Mouse (Mus musculus): ENCODE measurements around the gene Dtx3. TPM values are rescaled to one million over a fixed set of nuclear protein-coding genes. Genes with fewer than 3 reads are reported as not detected.

Gene Dtx3
- 59.7 TPM for total RNA-seq (2023)

DNA sequence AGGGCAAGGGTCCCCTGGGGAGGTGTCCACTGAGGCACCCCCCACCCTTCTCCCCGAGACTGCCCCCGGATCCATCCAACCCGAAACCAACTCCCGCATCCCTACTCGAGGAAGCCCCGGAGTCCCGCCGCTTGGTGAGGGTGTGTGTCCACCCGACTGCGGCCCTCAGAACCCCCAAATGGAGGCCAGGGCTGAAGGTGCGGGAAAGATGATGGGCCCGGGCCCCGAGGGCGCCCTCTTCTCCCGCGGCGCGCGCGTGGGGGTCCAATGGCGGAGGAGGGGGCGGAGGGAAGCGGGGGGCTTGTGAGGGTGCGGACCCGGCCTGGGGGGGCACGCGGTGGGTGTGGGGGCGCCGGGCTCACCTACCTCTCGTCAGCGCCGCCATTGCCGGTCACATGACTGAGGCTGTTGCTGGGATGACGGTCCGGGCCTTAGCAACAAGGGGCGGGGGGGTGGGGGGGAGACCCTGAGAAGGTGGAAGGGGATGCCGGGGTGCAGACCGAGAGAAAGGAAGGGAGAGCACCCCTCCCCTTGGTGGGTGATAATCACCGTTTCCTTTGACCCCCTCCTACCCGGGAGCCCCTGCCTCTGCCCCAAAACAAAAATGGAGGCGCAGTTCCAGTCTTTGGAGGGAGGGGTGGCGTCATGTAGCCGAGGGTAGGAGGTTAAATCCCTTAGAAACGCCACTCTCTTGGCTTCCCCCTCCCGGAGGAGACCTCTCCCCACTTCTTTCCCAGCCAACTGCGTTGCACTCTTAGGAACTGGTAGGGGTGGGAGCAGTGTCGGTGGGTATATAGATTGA is at the start of gene Dtx3:
Dtx3 (minus strand) TSS at position 401 of the 802 bp plus-strand sequence.

DNA sequence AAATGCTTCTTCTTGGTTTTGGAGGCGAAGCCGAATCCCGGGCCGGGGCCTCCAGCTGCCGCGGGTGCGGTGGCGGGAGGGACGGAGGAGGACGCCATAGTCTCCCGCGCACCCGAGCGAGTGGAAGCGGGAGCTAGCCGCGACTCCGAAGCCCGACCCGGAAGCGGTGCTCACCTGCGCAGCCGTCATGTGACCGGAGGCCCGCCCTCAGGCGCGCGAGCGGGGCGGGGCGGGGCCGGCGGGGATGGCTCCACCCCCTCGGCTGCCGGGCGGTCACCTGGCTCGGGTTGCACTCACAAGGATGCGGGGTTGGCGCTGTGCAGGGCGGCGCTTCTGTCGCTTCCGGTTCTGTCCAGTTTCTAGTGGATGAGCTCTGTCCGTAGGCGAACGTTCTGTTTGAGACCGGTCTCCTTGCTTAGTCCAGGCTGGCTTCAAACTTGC is 15.9 kb upstream of the Dtx3 start, which contains the start of gene Pip4k2c:
Pip4k2c (minus strand) TSS at position 172 of the 441 bp plus-strand sequence.

DNA sequence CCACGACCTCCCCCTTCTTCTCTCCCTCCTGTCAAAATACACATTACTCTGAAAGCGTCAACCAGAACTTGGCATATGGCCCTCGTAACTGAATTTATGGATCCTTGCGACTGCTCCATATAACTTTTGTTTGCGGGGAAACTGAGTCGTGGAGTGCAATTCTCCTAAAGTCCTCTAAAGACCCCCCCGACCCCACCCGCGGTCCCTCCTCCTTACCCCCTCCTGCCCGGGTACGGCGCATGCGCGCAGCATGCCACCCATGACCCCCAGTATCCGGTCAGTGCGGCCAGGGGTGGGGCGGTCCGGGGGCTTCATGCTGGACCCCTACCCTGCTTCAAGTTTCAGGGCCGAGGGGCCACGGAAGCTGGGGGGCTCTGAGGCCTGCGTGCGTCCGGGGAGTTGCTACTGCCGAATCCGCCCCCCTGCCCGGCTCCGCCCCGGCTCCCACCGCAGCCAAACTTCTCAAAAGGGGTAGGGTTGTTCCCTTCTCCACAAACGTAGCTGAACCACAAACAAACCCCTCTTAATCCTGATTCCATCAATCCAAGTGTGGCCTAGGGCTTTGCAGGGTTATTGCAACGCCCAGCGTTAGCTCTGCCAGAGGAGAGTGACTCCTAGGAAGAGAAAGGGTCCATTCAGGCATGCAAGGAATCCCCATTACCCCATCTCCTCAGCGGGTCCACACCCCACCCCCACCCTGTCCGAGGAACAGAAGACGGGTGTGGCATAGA is 5.7 kb downstream of the Dtx3 start, which contains the start of gene Arhgef25:
Arhgef25 (minus strand) TSS at position 433 of the 731 bp plus-strand sequence.

DNA sequence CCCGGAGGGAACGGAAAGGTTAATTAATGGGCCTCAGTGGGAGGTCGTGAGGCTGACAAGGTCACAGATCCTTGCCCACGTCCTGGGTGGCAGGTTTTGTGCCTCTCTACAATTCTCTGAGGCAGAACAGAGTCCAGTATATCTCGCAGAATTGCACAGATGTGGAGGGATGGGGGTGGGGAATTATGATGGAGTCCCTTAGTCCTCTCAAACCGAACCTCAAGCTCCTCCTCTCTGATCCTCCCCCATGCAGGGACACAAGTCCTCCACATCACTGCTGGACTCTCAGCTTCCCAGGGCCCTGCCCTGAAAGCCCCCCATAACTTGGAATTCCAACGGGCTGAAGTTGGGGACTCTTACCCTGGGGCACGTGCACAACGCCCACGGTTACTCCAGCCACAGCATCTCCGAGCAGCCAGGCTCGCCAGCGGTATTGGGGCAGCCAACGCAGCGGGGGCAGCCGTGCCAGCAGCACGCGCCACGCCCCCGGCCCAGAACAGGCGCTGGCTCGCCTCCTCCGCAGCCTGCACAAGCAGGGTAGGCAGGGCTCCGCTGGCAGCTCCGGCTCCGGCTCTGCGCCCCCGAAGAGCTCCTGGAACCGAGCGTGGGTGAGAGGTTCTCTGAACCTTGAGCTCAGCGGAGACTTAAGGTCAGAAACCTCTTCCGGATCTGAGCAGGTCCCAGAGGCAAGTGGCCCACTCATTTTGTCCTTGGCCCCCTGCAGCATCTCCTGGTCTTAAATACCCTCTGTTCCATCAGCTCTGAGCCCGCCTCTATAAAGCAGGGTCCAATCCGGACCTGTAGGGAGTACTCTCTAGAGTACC is 15.4 kb downstream of the Dtx3 start, which contains the start of gene Slc26a10:
Slc26a10 (minus strand) TSS at position 775 of the 824 bp plus-strand sequence.

DNA sequence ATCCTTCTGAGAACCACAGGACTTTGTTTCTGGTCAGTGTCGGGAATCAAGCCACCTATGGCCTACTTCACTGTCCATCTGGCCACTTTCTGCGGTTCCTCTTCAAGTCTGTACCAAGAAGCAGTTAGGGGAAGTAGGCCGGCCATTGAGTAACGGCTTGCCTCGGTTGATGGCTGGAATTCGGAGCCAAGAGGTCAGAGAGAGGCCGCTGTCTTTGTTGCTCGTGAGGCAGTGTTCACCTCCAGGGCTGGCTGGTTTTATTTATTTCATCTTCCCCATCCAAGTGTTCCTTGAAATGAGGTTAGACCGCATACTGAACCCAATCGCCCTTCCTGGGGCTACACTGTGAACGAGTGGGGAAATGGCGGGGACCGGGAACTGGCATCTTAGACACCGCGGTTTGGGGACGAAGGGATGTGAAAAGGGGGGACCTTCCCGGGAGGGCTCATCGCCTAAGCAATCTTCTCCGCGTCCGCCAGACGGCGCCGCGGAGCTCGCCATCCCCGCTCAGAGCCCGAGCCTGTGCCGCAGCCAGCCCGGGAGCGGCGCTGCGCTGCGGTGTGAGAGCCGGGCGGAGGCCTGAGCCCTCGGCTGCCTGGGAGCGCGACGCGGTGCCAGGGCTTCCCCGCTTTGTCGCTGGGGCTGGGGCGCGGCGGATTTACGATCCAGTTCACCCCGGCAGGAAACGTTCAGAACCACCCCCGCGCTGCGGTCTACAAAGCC is 30.7 kb downstream of the Dtx3 start, which contains the start of gene B4galnt1:
B4galnt1 (plus strand) TSS at position 595 of the 723 bp plus-strand sequence.

Other genes with a start within 250 kb of the Dtx3 start
- gene Ctdsp2, start 217.0 kb downstream of the Dtx3 start, total RNA-seq (2023), result 104 TPM
- gene Avil, start 195.0 kb downstream of the Dtx3 start, total RNA-seq (2023), result 2.0 TPM
- gene Tsfm, start 164.9 kb downstream of the Dtx3 start, total RNA-seq (2023), result 13.5 TPM
- 22.7 TPM for gene Mettl1, start 154.3 kb downstream of the Dtx3 start, total RNA-seq (2023)
- 0.53 TPM for gene Eef1akmt3, start 154.2 kb downstream of the Dtx3 start, total RNA-seq (2023)
- 0.67 TPM for gene Cyp27b1, start 147.5 kb downstream of the Dtx3 start, total RNA-seq (2023)
- gene March9, start 135.5 kb downstream of the Dtx3 start, total RNA-seq (2023), result 4.1 TPM
- 99.5 TPM for gene Cdk4, start 132.2 kb downstream of the Dtx3 start, total RNA-seq (2023)
- 9.4 TPM for gene Tspan31, start 125.5 kb downstream of the Dtx3 start, total RNA-seq (2023)
- gene Agap2, start 120.4 kb downstream of the Dtx3 start, total RNA-seq (2023), result 142 TPM
- 91.1 TPM for gene Os9, start 74.6 kb downstream of the Dtx3 start, total RNA-seq (2023)
- gene B4galnt1, start 30.5 kb downstream of the Dtx3 start, total RNA-seq (2023), result 563 TPM
- gene Slc26a10, start 15.1 kb downstream of the Dtx3 start, total RNA-seq (2023), result not detected
- gene Arhgef25, start 5.6 kb downstream of the Dtx3 start, total RNA-seq (2023), result not detected
- gene Pip4k2c, start 15.9 kb upstream of the Dtx3 start, total RNA-seq (2023), result 43.6 TPM
- gene Kif5a, start 67.6 kb upstream of the Dtx3 start, total RNA-seq (2023), result 0.12 TPM
- gene Dctn2, start 70.6 kb upstream of the Dtx3 start, total RNA-seq (2023), result 115 TPM
- gene Mbd6, start 93.3 kb upstream of the Dtx3 start, total RNA-seq (2023), result 103 TPM
- 48.5 TPM for gene Mars, start 116.1 kb upstream of the Dtx3 start, total RNA-seq (2023)
- 257 TPM for gene Arhgap9, start 126.2 kb upstream of the Dtx3 start, total RNA-seq (2023)
- 0.15 TPM for gene Gli1, start 146.2 kb upstream of the Dtx3 start, total RNA-seq (2023)
- gene Inhbe, start 158.7 kb upstream of the Dtx3 start, total RNA-seq (2023), result not detected
- gene Inhbc, start 174.7 kb upstream of the Dtx3 start, total RNA-seq (2023), result 0.29 TPM
- gene R3hdm2, start 184.6 kb upstream of the Dtx3 start, total RNA-seq (2023), result 109 TPM